Mouse (Mus musculus): Measurements from ENCODE around the gene Ccdc6.

DNA sequence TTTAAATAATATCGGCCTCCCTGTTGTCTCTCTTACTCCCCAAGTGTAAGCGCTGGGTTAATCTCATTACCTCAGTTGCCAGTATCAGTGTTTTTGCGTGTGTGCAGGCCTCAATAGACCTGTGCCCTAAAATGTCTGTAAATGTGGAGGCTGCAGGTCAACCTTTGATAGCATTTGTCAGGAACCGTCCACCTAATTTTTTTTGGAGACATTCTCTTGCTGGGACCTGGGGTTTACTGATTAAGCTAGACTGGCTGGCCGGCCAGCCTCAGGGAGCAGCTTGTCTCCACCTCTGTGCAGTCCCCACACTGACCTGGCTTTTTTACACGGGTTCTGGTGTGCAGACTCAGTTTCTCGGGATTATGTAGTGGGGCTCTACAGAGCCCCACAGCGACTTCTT lies 30.4 kb downstream of the Ccdc6 start:
- TF ChIP-seq EP300 (IDR thresholded peaks at IDR 0.05; ENCODE audit: insufficient read depth, low read depth, low read length) (no peak), CTCF (IDR thresholded peaks at IDR 0.05) (no peak), POLR2A (IDR thresholded peaks at IDR 0.05; ENCODE audit: insufficient read depth, low read depth, low read length) (no peak)
